Mouse (Mus musculus) cerebellum, adult 2 months (tissue): ENCODE measurements around the gene Gm17428.

Experiments used
- CTCF ChIP-seq: fragments of 200-500 bp; IDR thresholded peaks from 2 replicates; pipeline ENCODE4 v1.5.1; 2011; ENCODE audit warnings: low read depth, mild to moderate bottlenecking, control low read depth, low read length, moderate library complexity, borderline replicate concordance; ENCODE audit not compliant: insufficient read depth
- POLR2A ChIP-seq: fragments of 200-500 bp; IDR thresholded peaks from 2 replicates; pipeline ENCODE4 v1.6.1; 2011; ENCODE audit warnings: low read length, control low read depth, borderline replicate concordance; ENCODE audit not compliant: insufficient read depth

- TF ChIP-seq POLR2A (no peak), CTCF (no peak)
Measured at GRCm38 (mm10) chr14:54954474-54954873, 22.3 kb upstream of the Gm17428 start.
